Mouse (Mus musculus) testis, adult 2 months (tissue): ENCODE measurements around the gene Ambp. TPM values are rescaled to one million over a fixed set of nuclear protein-coding genes. Genes with fewer than 3 reads are reported as not detected.

Source experiments
- H3K27ac ChIP-seq: fragments of 200-500 bp; 2 replicates; pipeline ENCODE4 v1.5.1; 2012; ENCODE audit warnings: low read depth, low read length; ENCODE audit not compliant: control insufficient read depth, insufficient read depth
- H3K27me3 ChIP-seq: fragments of 200-500 bp; 2 replicates; pipeline ENCODE4 v1.6.1; 2012; ENCODE audit warnings: mild to moderate bottlenecking, low read length, moderate library complexity; ENCODE audit not compliant: control insufficient read depth, insufficient read depth
- H3K36me3 ChIP-seq: fragments of 200-500 bp; 2 replicates; pipeline ENCODE4 v1.6.1; 2012; ENCODE audit warnings: mild to moderate bottlenecking, low read length; ENCODE audit not compliant: control insufficient read depth, insufficient read depth
- H3K4me1 ChIP-seq: fragments of 200-500 bp; 2 replicates; pipeline ENCODE4 v1.6.1; 2012; ENCODE audit warnings: low read length; ENCODE audit not compliant: control insufficient read depth, insufficient read depth
- H3K4me3 ChIP-seq: fragments of 200-500 bp; 2 replicates; pipeline ENCODE4 v1.5.1; 2012; ENCODE audit warnings: low read depth, mild to moderate bottlenecking, low read length, moderate library complexity, mixed read lengths; ENCODE audit not compliant: control insufficient read depth
- CTCF ChIP-seq: fragments of 200-500 bp; IDR thresholded peaks from 2 replicates; pipeline ENCODE4 v1.5.1; 2012; ENCODE audit warnings: low read depth, mild to moderate bottlenecking, inconsistent platforms, low read length, moderate library complexity; ENCODE audit not compliant: control insufficient read depth, insufficient read depth, insufficient replicate concordance
- POLR2A ChIP-seq: fragments of 200-500 bp; IDR thresholded peaks from 2 replicates; pipeline ENCODE4 v1.6.1; 2012; ENCODE audit warnings: low read depth, mild to moderate bottlenecking, inconsistent platforms, low read length, moderate library complexity; ENCODE audit not compliant: control insufficient read depth
- polyA plus RNA-seq: library from polyadenylated mRNA; depleted of rRNA; stranded (reverse); fragments of >200 nt; gene quantifications from 2 replicates; pipeline ENCODE4 v1.2.3, GENCODE M21; 2012; rRNA removed

Ambp gene
- polyA plus RNA-seq, 1 experiment = 2.1 TPM

GRCm38 (mm10) chr4:63118639-63119437 is 35.8 kb downstream of the Ambp start:
- Histone ChIP-seq H3K4me1 (peaks cover 2% of the 10 kb centered on the region; the same call in 1 of the 2 replicates), H3K4me3 (no peak overlapping the region), H3K36me3 (no peaks in the 10 kb centered on the region), H3K27me3 (no peaks in the 10 kb centered on the region), H3K27ac (no peak overlapping the region)
- no peak for TF ChIP-seq POLR2A
- TF ChIP-seq CTCF = peak; percentile 78; the same call in 1 of the 2 replicates

GRCm38 (mm10) chr4:63105651-63106050 is 48.9 kb downstream of the Ambp start:
- no peaks in the 10 kb centered on the region for H3K4me1 ChIP-seq
- no peak overlapping the region for H3K27ac ChIP-seq
- H3K4me3 ChIP-seq = no peak overlapping the region
- no peaks in the 10 kb centered on the region for H3K36me3 ChIP-seq
- H3K27me3 ChIP-seq = no peaks in the 10 kb centered on the region
- no peak for TF ChIP-seq POLR2A
- no peak for TF ChIP-seq CTCF

- no peak overlapping the region for H3K4me3 ChIP-seq
- no peaks in the 10 kb centered on the region for H3K36me3 ChIP-seq
- no peaks in the 10 kb centered on the region for H3K27me3 ChIP-seq
- H3K27ac ChIP-seq = no peak overlapping the region
- TF ChIP-seq POLR2A (no peak), CTCF (no peak)
- no peaks in the 10 kb centered on the region for H3K4me1 ChIP-seq
Observed at GRCm38 (mm10) chr4:63102025-63102424, 52.6 kb downstream of the Ambp start.

- no peak for TF ChIP-seq CTCF
- no peak for TF ChIP-seq POLR2A
- no peaks in the 10 kb centered on the region for H3K36me3 ChIP-seq
Observed at GRCm38 (mm10) chr4:63100478-63100877, 54.1 kb downstream of the Ambp start.

GRCm38 (mm10) chr4:63097603-63098002 is 57.0 kb downstream of the Ambp start:
- Histone ChIP-seq H3K36me3 (no peaks in the 10 kb centered on the region), H3K4me1 (no peaks in the 10 kb centered on the region), H3K27ac (no peak overlapping the region), H3K4me3 (no peak overlapping the region), H3K27me3 (no peaks in the 10 kb centered on the region)
- TF ChIP-seq POLR2A (no peak), CTCF (no peak)

More at GRCm38 (mm10) chr4:63100478-63100877, 54.1 kb downstream of the Ambp start:
- no peak overlapping the region for H3K4me3 ChIP-seq
- H3K27me3 ChIP-seq = no peaks in the 10 kb centered on the region
- H3K4me1 ChIP-seq = no peaks in the 10 kb centered on the region
- H3K27ac ChIP-seq = no peak overlapping the region

Other genes with a start within 250 kb of the Ambp start
- gene Zfp618, start 189.2 kb downstream of the Ambp start, polyA plus RNA-seq = 12.8 and 15.8 TPM in 2 replicates
- gene Kif12, start 17.3 kb upstream of the Ambp start, polyA plus RNA-seq = 0.04 TPM in 1 of 2 replicates, not detected in the other
- gene Col27a1, start 59.2 kb upstream of the Ambp start, polyA plus RNA-seq = 15.3 and 17.9 TPM in 2 replicates
- 0.59 TPM in 1 of 2 replicates, not detected in the other for gene Orm1, start 189.8 kb upstream of the Ambp start, polyA plus RNA-seq
- gene Orm3, start 201.4 kb upstream of the Ambp start, polyA plus RNA-seq = not detected in 2 replicates
- not detected in 2 replicates for gene Orm2, start 207.7 kb upstream of the Ambp start, polyA plus RNA-seq
- 56.8 and 61.0 TPM in 2 replicates for gene Akna, start 248.6 kb upstream of the Ambp start, polyA plus RNA-seq